9 mouse cellular contexts compared by ENCODE assay signal in genomic region chr16:24874235-24874634, GRCm38 (mm10).
DNase-seq lines count a peak whose midpoint lies in the region; ATAC-seq and TF ChIP-seq lines count a peak whose summit lies in the region.
"Had no signal": no experiment of that assay in that cellular context is flagged by ENCODE, and none has a peak within 500 bp of the region (broad histone marks: within the 10 kb centered on the region; RNA-seq: fewer than 3 reads in every experiment).

No protein-coding gene starts in this region.

- H3K9me3 ChIP-seq in embryonic facial prominence, embryonic 11.5 days (replicated peaks; ENCODE audit: control insufficient read depth, low read length), result no peaks in the 10 kb centered on the region
- peaks cover 8% of the 10 kb centered on the region; the same call in 1 of the 2 replicates for H3K9me3 ChIP-seq in embryonic facial prominence, embryonic 10.5 days

- no peak overlapping the region for H3K27ac ChIP-seq in embryonic facial prominence, embryonic 11.5 days (replicated peaks; ENCODE audit: low read depth, low read length)
- no peak overlapping the region for H3K27ac ChIP-seq in embryonic facial prominence, embryonic 10.5 days (replicated peaks)
- no peak overlapping the region for H3K27ac ChIP-seq in spleen, adult 2 months (ENCODE audit: insufficient read depth, low read length)

- peak; percentile 44 for DNase-seq in embryonic facial prominence, embryonic 11.5 days (ENCODE audit: low spot score)
- no peak for DNase-seq in embryonic facial prominence, embryonic 10.5 days (ENCODE audit: low spot score)
- peak; percentile 48 to 55 for DNase-seq in spleen, adult 2 months (ENCODE audit: low read depth in 1 of 2, low spot score in 2 of 2)
- DNase-seq in spleen, adult 12 weeks (ENCODE audit: low spot score), result no peak
- DNase-seq in heart, postnatal 4 days, result peak; percentile 70
- peak; percentile 64 for DNase-seq in lung, postnatal 25 days (ENCODE audit: low spot score)
- no peak for DNase-seq in ovary, adult 18-20 months (ENCODE audit: low spot score)
- no peak for DNase-seq in frontal cortex, postnatal 10 days (ENCODE audit: low spot score in 2 of 2)

- TF ChIP-seq CTCF in spleen, adult 2 months (IDR thresholded peaks at IDR 0.05; ENCODE audit: extremely low read depth, insufficient read depth, insufficient read length, insufficient replicate concordance), result no peak

- WGBS in embryonic facial prominence, embryonic 11.5 days, result 75% methylated on average over 4 of the region's 4 CpGs
- whole genome bisulfite sequencing in embryonic facial prominence, embryonic 10.5 days, result 80% methylated on average over 4 of the region's 4 CpGs
- 78% methylated on average over 4 of the region's 4 CpGs for WGBS in spleen, adult 2 months

- ATAC-seq in embryonic facial prominence, embryonic 11.5 days (replicated peaks; ENCODE audit: insufficient number of reproducible peaks, low FRiP score, low TSS enrichment, low read depth), result no peak

- no peak overlapping the region for H3K4me3 ChIP-seq in embryonic facial prominence, embryonic 11.5 days (ENCODE audit: low read depth, low read length)
- no peak overlapping the region for H3K4me3 ChIP-seq in embryonic facial prominence, embryonic 10.5 days
- no peak overlapping the region for H3K4me3 ChIP-seq in spleen, adult 2 months (ENCODE audit: extremely low read depth, insufficient read depth, insufficient read length)

- H3K4me1 ChIP-seq in embryonic facial prominence, embryonic 11.5 days (ENCODE audit: control insufficient read depth, insufficient read depth, low read length), result no peaks in the 10 kb centered on the region
- H3K4me1 ChIP-seq in embryonic facial prominence, embryonic 10.5 days, result no peaks in the 10 kb centered on the region
- H3K4me1 ChIP-seq in spleen, adult 2 months (ENCODE audit: control insufficient read depth, insufficient read depth, insufficient read length), result peaks cover 2% of the 10 kb centered on the region; the same call in 1 of the 2 replicates

- H3K9ac ChIP-seq in embryonic facial prominence, embryonic 11.5 days (replicated peaks; ENCODE audit: low read length), result no peak overlapping the region

- H3K4me2 ChIP-seq in embryonic facial prominence, embryonic 11.5 days (ENCODE audit: low read depth, low read length), result no peak overlapping the region

- no peaks in the 10 kb centered on the region for H3K36me3 ChIP-seq in embryonic facial prominence, embryonic 11.5 days (replicated peaks; ENCODE audit: control insufficient read depth, insufficient read depth, low read depth, low read length)
- peaks cover 11% of the 10 kb centered on the region for H3K36me3 ChIP-seq in embryonic facial prominence, embryonic 10.5 days (replicated peaks)
- peaks cover 3% of the 10 kb centered on the region for H3K36me3 ChIP-seq in spleen, adult 2 months (ENCODE audit: control insufficient read depth, insufficient read depth, low read length)
- H3K36me3 ChIP-seq: G1E had no signal

- no peaks in the 10 kb centered on the region for H3K27me3 ChIP-seq in embryonic facial prominence, embryonic 11.5 days (ENCODE audit: control insufficient read depth, insufficient read depth, low read length)
- H3K27me3 ChIP-seq in embryonic facial prominence, embryonic 10.5 days (replicated peaks; ENCODE audit: low read depth, poor library complexity, severe bottlenecking), result no peaks in the 10 kb centered on the region
- no peaks in the 10 kb centered on the region for H3K27me3 ChIP-seq in spleen, adult 2 months (ENCODE audit: control insufficient read depth, insufficient read depth, low read length)

- TF ChIP-seq POLR2A in spleen, adult 2 months (IDR thresholded peaks at IDR 0.05; ENCODE audit: low read depth, low read length), result no peak

Comparison
In these comparisons a context has a peak if more than half of its experiments do, and no peak if none do; other contexts are left out.
1. DNase-seq: peak in embryonic facial prominence, embryonic 11.5 days (single experiment), spleen, adult 2 months (2 of 2), heart, postnatal 4 days (single experiment) and lung, postnatal 25 days (single experiment); none in embryonic facial prominence, embryonic 10.5 days (single experiment), spleen, adult 12 weeks (single experiment), ovary, adult 18-20 months (single experiment) and frontal cortex, postnatal 10 days (0 of 2).